31 mouse cellular contexts compared by ENCODE assay signal in genomic region chr5:140594846-140595245, GRCm38 (mm10). TPM values are rescaled to one million over a fixed set of nuclear protein-coding genes. Genes with fewer than 3 reads are reported as not detected.
A peak's percentile ranks its signal among the peaks of the same experiment; 100 is the strongest.
DNase-seq lines count a peak whose midpoint lies in the region; ATAC-seq lines count a peak whose summit lies in the region.
"Had no signal": no experiment of that assay in that cellular context is flagged by ENCODE, and none has a peak within 500 bp of the region (broad histone marks: within the 10 kb centered on the region; RNA-seq: fewer than 3 reads in every experiment).

No protein-coding gene starts in this region.

- H3K9ac ChIP-seq in liver, embryonic 12.5 days: peak overlapping the region; percentile 42
- H3K9ac ChIP-seq in liver, embryonic 15.5 days: peak overlapping the region; percentile 23; the same call in 1 of the 2 replicates
- H3K9ac ChIP-seq in intestine, embryonic 15.5 days: no peak overlapping the region
- H3K9ac ChIP-seq: forebrain, embryonic 15.5 days; heart, embryonic 12.5 days; hindbrain, embryonic 14.5 days; limb, embryonic 12.5 days; neural tube, embryonic 13.5 days; stomach, embryonic 15.5 days had no signal

- WGBS in liver, embryonic 12.5 days (ENCODE audit: insufficient replicate concordance): 44% methylated on average over 5 of the region's 5 CpGs
- 65% methylated on average over 5 of the region's 5 CpGs for WGBS in embryonic facial prominence, embryonic 10.5 days
- 42% methylated on average over 5 of the region's 5 CpGs for WGBS in liver, embryonic 15.5 days (ENCODE audit: insufficient replicate concordance)
- whole genome bisulfite sequencing in intestine, embryonic 15.5 days: 78% methylated on average over 5 of the region's 5 CpGs

- H3K9me3 ChIP-seq in liver, embryonic 12.5 days (replicated peaks): no peaks in the 10 kb centered on the region
- no peaks in the 10 kb centered on the region for H3K9me3 ChIP-seq in embryonic facial prominence, embryonic 10.5 days
- H3K9me3 ChIP-seq in liver, embryonic 15.5 days (replicated peaks): no peaks in the 10 kb centered on the region
- H3K9me3 ChIP-seq in intestine, embryonic 15.5 days: no peaks in the 10 kb centered on the region
- H3K9me3 ChIP-seq: forebrain, embryonic 15.5 days; heart, embryonic 12.5 days; limb, embryonic 12.5 days; neural tube, embryonic 13.5 days; stomach, embryonic 15.5 days had no signal

- DNase-seq in liver: no peak
- DNase-seq in embryonic facial prominence, embryonic 10.5 days (ENCODE audit: low spot score): no peak
- DNase-seq in urinary bladder, postnatal 10 days (ENCODE audit: low spot score): no peak
- DNase-seq in right cerebral cortex, postnatal 36 days (ENCODE audit: low spot score in 2 of 2): no peak
- DNase-seq: B cell, adult 2 months; cerebellum, adult 8-10 months; cerebellum, postnatal 25 days; gastrocnemius, postnatal 25 days; heart, adult 18-20 months; heart, postnatal 4 days; kidney, adult 2 months; kidney, postnatal 36 days; lung, adult 18-20 months; lung, postnatal 4 days; thymus, postnatal 14 days had no signal

- H3K4me3 ChIP-seq in liver, embryonic 12.5 days: no peak overlapping the region
- H3K4me3 ChIP-seq in embryonic facial prominence, embryonic 10.5 days: no peak overlapping the region
- H3K4me3 ChIP-seq in liver, embryonic 15.5 days (replicated peaks): no peak overlapping the region
- no peak overlapping the region for H3K4me3 ChIP-seq in intestine, embryonic 15.5 days (replicated peaks)
- H3K4me3 ChIP-seq: forebrain, embryonic 15.5 days; heart, embryonic 12.5 days; layer of hippocampus, adult 2 months; left cerebral cortex, adult 2 months; limb, embryonic 12.5 days; myocyte; neural tube, embryonic 13.5 days; stomach, embryonic 15.5 days had no signal

- H3K36me3 ChIP-seq in liver, embryonic 12.5 days: no peaks in the 10 kb centered on the region
- H3K36me3 ChIP-seq in embryonic facial prominence, embryonic 10.5 days (replicated peaks): no peaks in the 10 kb centered on the region
- no peaks in the 10 kb centered on the region for H3K36me3 ChIP-seq in liver, embryonic 15.5 days (replicated peaks)
- no peaks in the 10 kb centered on the region for H3K36me3 ChIP-seq in intestine, embryonic 15.5 days
- H3K36me3 ChIP-seq: forebrain, embryonic 15.5 days; heart, embryonic 12.5 days; limb, embryonic 12.5 days; neural tube, embryonic 13.5 days; stomach, embryonic 15.5 days had no signal

- H3K27me3 ChIP-seq in liver, embryonic 12.5 days (replicated peaks): peaks cover 8% of the 10 kb centered on the region; the same call in 1 of the 2 replicates
- H3K27me3 ChIP-seq in embryonic facial prominence, embryonic 10.5 days (replicated peaks; ENCODE audit: low read depth, poor library complexity, severe bottlenecking): no peaks in the 10 kb centered on the region; the same call in 1 of the 2 replicates
- no peaks in the 10 kb centered on the region for H3K27me3 ChIP-seq in liver, embryonic 15.5 days
- no peaks in the 10 kb centered on the region for H3K27me3 ChIP-seq in intestine, embryonic 15.5 days (replicated peaks)
- H3K27me3 ChIP-seq: forebrain, embryonic 15.5 days; limb, embryonic 12.5 days; neural tube, embryonic 13.5 days; stomach, embryonic 15.5 days had no signal

- H3K4me2 ChIP-seq in liver, embryonic 12.5 days: peak overlapping the region; percentile 62
- peak overlapping the region; percentile 24 for H3K4me2 ChIP-seq in liver, embryonic 15.5 days
- H3K4me2 ChIP-seq in intestine, embryonic 15.5 days (replicated peaks): no peak overlapping the region
- H3K4me2 ChIP-seq: forebrain, embryonic 15.5 days; heart, embryonic 12.5 days; hindbrain, embryonic 14.5 days; limb, embryonic 12.5 days; neural tube, embryonic 13.5 days; stomach, embryonic 15.5 days had no signal

- 0 out of 2 replicates have a peak, but pooled peaks have one; percentile 8 for ATAC-seq in liver, embryonic 12.5 days
- ATAC-seq in liver, embryonic 15.5 days (ENCODE audit: insufficient read depth): no peak
- no peak for ATAC-seq in intestine, embryonic 15.5 days
- ATAC-seq: forebrain, embryonic 15.5 days; lung, postnatal 0 days; midbrain, embryonic 16.5 days had no signal

- peak overlapping the region; percentile 89 for H3K27ac ChIP-seq in liver, embryonic 12.5 days
- H3K27ac ChIP-seq in embryonic facial prominence, embryonic 10.5 days (replicated peaks): peak overlapping the region; percentile 27; the same call in 1 of the 2 replicates
- peak overlapping the region; percentile 86 for H3K27ac ChIP-seq in liver, embryonic 15.5 days (replicated peaks)
- no peak overlapping the region for H3K27ac ChIP-seq in intestine, embryonic 15.5 days
- H3K27ac ChIP-seq: forebrain, embryonic 15.5 days; hindbrain, embryonic 14.5 days; layer of hippocampus, adult 2 months; left cerebral cortex, adult 2 months; limb, embryonic 12.5 days; neural tube, embryonic 13.5 days; stomach, embryonic 15.5 days had no signal

- peaks cover 59% of the 10 kb centered on the region for H3K4me1 ChIP-seq in liver, embryonic 12.5 days
- peaks cover 45% of the 10 kb centered on the region for H3K4me1 ChIP-seq in embryonic facial prominence, embryonic 10.5 days
- peaks cover 58% of the 10 kb centered on the region for H3K4me1 ChIP-seq in liver, embryonic 15.5 days (replicated peaks)
- H3K4me1 ChIP-seq in intestine, embryonic 15.5 days (replicated peaks): peaks cover 13% of the 10 kb centered on the region
- H3K4me1 ChIP-seq: forebrain, embryonic 15.5 days had no signal

RNA-seq across cellular contexts. Expression of gene Lfng, which starts 12.3 kb away (rescaled TPM):
- polyA plus RNA-seq in liver, embryonic 12.5 days (2016; fragmentation: Nextera tagmentation; extraction: Ambion mirVana): 7.4 and 8.3 TPM in 2 replicates
- polyA plus RNA-seq in embryonic facial prominence, embryonic 10.5 days (2016; fragmentation: Nextera tagmentation; extraction: Ambion mirVana): 11.7 and 14.9 TPM in 2 replicates
- polyA plus RNA-seq in liver, embryonic 15.5 days (2015; fragmentation: Nextera tagmentation; extraction: Ambion mirVana): 11.0 and 12.9 TPM in 2 replicates
- 14.8 and 16.0 TPM in 2 replicates for polyA plus RNA-seq in intestine, embryonic 15.5 days (2015; fragmentation: Nextera tagmentation; extraction: Ambion mirVana)

RNA-seq across cellular contexts. Expression of gene Grifin, which starts 30.0 kb away (rescaled TPM):
- polyA plus RNA-seq in liver, embryonic 12.5 days (2016; fragmentation: Nextera tagmentation; extraction: Ambion mirVana): 6.3 and 7.8 TPM in 2 replicates
- polyA plus RNA-seq in embryonic facial prominence, embryonic 10.5 days (2016; fragmentation: Nextera tagmentation; extraction: Ambion mirVana): not detected in 2 replicates
- polyA plus RNA-seq in liver, embryonic 15.5 days (2015; fragmentation: Nextera tagmentation; extraction: Ambion mirVana): 1.4 and 1.9 TPM in 2 replicates
- polyA plus RNA-seq in intestine, embryonic 15.5 days (2015; fragmentation: Nextera tagmentation; extraction: Ambion mirVana): 0.49 and 0.58 TPM in 2 replicates
- polyA plus RNA-seq: forebrain, embryonic 15.5 days; heart, postnatal 0 days; hindbrain, embryonic 14.5 days; intestine, embryonic 14.5 days; kidney, adult 2 months; lung, postnatal 0 days; myocyte; neural tube, embryonic 13.5 days had no signal

RNA-seq across cellular contexts. Expression of gene Ttyh3, which starts 54.0 kb away (rescaled TPM):
- 13.0 and 15.6 TPM in 2 replicates for polyA plus RNA-seq in liver, embryonic 12.5 days (2016; fragmentation: Nextera tagmentation; extraction: Ambion mirVana)
- 33.4 and 35.5 TPM in 2 replicates for polyA plus RNA-seq in embryonic facial prominence, embryonic 10.5 days (2016; fragmentation: Nextera tagmentation; extraction: Ambion mirVana)
- 6.7 and 7.6 TPM in 2 replicates for polyA plus RNA-seq in liver, embryonic 15.5 days (2015; fragmentation: Nextera tagmentation; extraction: Ambion mirVana)
- 34.5 and 34.7 TPM in 2 replicates for polyA plus RNA-seq in intestine, embryonic 15.5 days (2015; fragmentation: Nextera tagmentation; extraction: Ambion mirVana)
